Mouse (Mus musculus): ENCODE results near the gene Cd81.
A peak's percentile ranks its signal among the peaks of the same experiment; 100 is the strongest.

- TF ChIP-seq EP300 (IDR thresholded peaks at IDR 0.05; ENCODE audit: low read depth) (peak; percentile 60; the same call in 1 of the 2 replicates), CTCF (IDR thresholded peaks at IDR 0.05; ENCODE audit: low read depth) (peak; percentile 28; the same call in 1 of the 2 replicates)
These were observed 47.7 kb upstream of the Cd81 start, which contains the start of gene Tspan32 for GRCm38 (mm10) chr7:143004727-143005343.
